ENCODE assay signal across 8 mouse cellular contexts in genomic region chr14:7997255-7997696, GRCm38 (mm10). TPM values are rescaled to one million over a fixed set of nuclear protein-coding genes. Genes with fewer than 3 reads are reported as not detected.
DNase-seq lines count a peak whose midpoint lies in the region; ATAC-seq and TF ChIP-seq lines count a peak whose summit lies in the region.

No protein-coding gene starts in this region.

- H3K4me3 ChIP-seq in bone marrow macrophage, adult 2 months (ENCODE audit: insufficient read depth, low read length) = peak overlapping the region; percentile 37; the same call in 1 of the 2 replicates
- H3K4me3 ChIP-seq in embryonic facial prominence, embryonic 15.5 days (replicated peaks) = peak overlapping the region; percentile 24
- H3K4me3 ChIP-seq in heart, embryonic 10.5 days = peak overlapping the region; percentile 45
- no peak overlapping the region; the same call in 1 of the 2 replicates for H3K4me3 ChIP-seq in kidney, embryonic 14.5 days (ENCODE audit: low read length)
- no peak overlapping the region for H3K4me3 ChIP-seq in limb, embryonic 14.5 days (replicated peaks; ENCODE audit: low read length)
- H3K4me3 ChIP-seq in midbrain, postnatal 0 days (ENCODE audit: low read depth, low read length) = no peak overlapping the region

- ATAC-seq in embryonic facial prominence, embryonic 15.5 days (ENCODE audit: insufficient number of reproducible peaks, low FRiP score, low TSS enrichment, low read depth) = no peak
- ATAC-seq in kidney, embryonic 14.5 days (ENCODE audit: low FRiP score, low TSS enrichment) = peak; percentile 22; the same call in 1 of the 2 replicates
- ATAC-seq in limb, embryonic 14.5 days (ENCODE audit: low FRiP score, low read depth) = peak; percentile 51; the same call in 1 of the 2 replicates
- peak; percentile 62 for ATAC-seq in midbrain, postnatal 0 days (ENCODE audit: low FRiP score)

- no peaks in the 10 kb centered on the region for H3K9me3 ChIP-seq in embryonic facial prominence, embryonic 15.5 days (replicated peaks)
- H3K9me3 ChIP-seq in heart, embryonic 10.5 days = no peaks in the 10 kb centered on the region
- H3K9me3 ChIP-seq in kidney, embryonic 14.5 days (ENCODE audit: control insufficient read depth, low read length) = no peaks in the 10 kb centered on the region
- H3K9me3 ChIP-seq in limb, embryonic 14.5 days (ENCODE audit: control insufficient read depth, low read length) = no peaks in the 10 kb centered on the region
- H3K9me3 ChIP-seq in midbrain, postnatal 0 days (ENCODE audit: low read length) = no peaks in the 10 kb centered on the region

- no peak for TF ChIP-seq POLR2A in bone marrow macrophage, adult 2 months (IDR thresholded peaks at IDR 0.05; ENCODE audit: borderline replicate concordance, low read depth, low read length)
- TF ChIP-seq POLR2A in limb, embryonic 14.5 days (IDR thresholded peaks at IDR 0.05; ENCODE audit: borderline replicate concordance, extremely low read depth, insufficient read depth, insufficient read length) = no peak

- H3K36me3 ChIP-seq in embryonic facial prominence, embryonic 15.5 days = no peaks in the 10 kb centered on the region
- no peaks in the 10 kb centered on the region for H3K36me3 ChIP-seq in heart, embryonic 10.5 days
- no peaks in the 10 kb centered on the region for H3K36me3 ChIP-seq in kidney, embryonic 14.5 days (ENCODE audit: control insufficient read depth, insufficient read depth, low read length)
- H3K36me3 ChIP-seq in limb, embryonic 14.5 days (ENCODE audit: control insufficient read depth, insufficient read depth, low read length) = no peaks in the 10 kb centered on the region
- H3K36me3 ChIP-seq in midbrain, postnatal 0 days (ENCODE audit: insufficient read depth, low read length) = no peaks in the 10 kb centered on the region

- TF ChIP-seq CTCF in bone marrow macrophage, adult 2 months (IDR thresholded peaks at IDR 0.05; ENCODE audit: low read depth, low read length) = peak; percentile 95
- peak; percentile 81 for TF ChIP-seq CTCF in midbrain, postnatal 0 days (IDR thresholded peaks at IDR 0.05)

- H3K4me2 ChIP-seq in embryonic facial prominence, embryonic 15.5 days (replicated peaks) = peak overlapping the region; percentile 45
- H3K4me2 ChIP-seq in kidney, embryonic 14.5 days (replicated peaks; ENCODE audit: low read depth, low read length) = peak overlapping the region; percentile 35
- H3K4me2 ChIP-seq in limb, embryonic 14.5 days (replicated peaks; ENCODE audit: low read depth, low read length, severe bottlenecking) = peak overlapping the region; percentile 16; the same call in 1 of the 2 replicates
- H3K4me2 ChIP-seq in midbrain, postnatal 0 days (ENCODE audit: low read depth, low read length, poor library complexity, severe bottlenecking) = peak overlapping the region; percentile 36

- H3K4me1 ChIP-seq in bone marrow macrophage, adult 2 months (ENCODE audit: control insufficient read depth, insufficient read depth, low read length) = peaks cover 5% of the 10 kb centered on the region; the same call in 1 of the 2 replicates
- 0 out of 2 replicates have a peak, but pooled peaks cover 7% of the 10 kb centered on the region for H3K4me1 ChIP-seq in embryonic facial prominence, embryonic 15.5 days
- H3K4me1 ChIP-seq in heart, embryonic 10.5 days = peaks cover 6% of the 10 kb centered on the region; the same call in 1 of the 2 replicates
- no peaks in the 10 kb centered on the region for H3K4me1 ChIP-seq in kidney, embryonic 14.5 days (ENCODE audit: control insufficient read depth, insufficient read depth, low read length)
- peaks cover 3% of the 10 kb centered on the region; the same call in 1 of the 2 replicates for H3K4me1 ChIP-seq in limb, embryonic 14.5 days (ENCODE audit: control insufficient read depth, insufficient read depth, low read length)
- no peaks in the 10 kb centered on the region for H3K4me1 ChIP-seq in midbrain, postnatal 0 days (ENCODE audit: insufficient read depth, low read length)

- WGBS in embryonic facial prominence, embryonic 15.5 days = 2% methylated on average over 15 of the region's 15 CpGs
- 2% methylated on average over 15 of the region's 15 CpGs for WGBS in heart, embryonic 10.5 days
- WGBS in kidney, embryonic 14.5 days = 3% methylated on average over 15 of the region's 15 CpGs
- 4% methylated on average over 15 of the region's 15 CpGs for WGBS in limb, embryonic 14.5 days
- WGBS in midbrain, postnatal 0 days = under 1% methylated on average over 15 of the region's 15 CpGs

- H3K9ac ChIP-seq in embryonic facial prominence, embryonic 15.5 days = no peak overlapping the region
- H3K9ac ChIP-seq in kidney, embryonic 14.5 days (ENCODE audit: low read depth, low read length) = no peak overlapping the region
- H3K9ac ChIP-seq in limb, embryonic 14.5 days (ENCODE audit: low read depth, low read length, severe bottlenecking) = no peak overlapping the region
- no peak overlapping the region for H3K9ac ChIP-seq in midbrain, postnatal 0 days (replicated peaks; ENCODE audit: low read length, poor library complexity, severe bottlenecking)

- H3K27me3 ChIP-seq in embryonic facial prominence, embryonic 15.5 days = peaks cover 19% of the 10 kb centered on the region; the same call in 1 of the 2 replicates
- H3K27me3 ChIP-seq in heart, embryonic 10.5 days (ENCODE audit: insufficient read depth, poor library complexity, severe bottlenecking) = peaks cover 46% of the 10 kb centered on the region
- peaks cover 2% of the 10 kb centered on the region for H3K27me3 ChIP-seq in kidney, embryonic 14.5 days (ENCODE audit: control insufficient read depth, insufficient read depth, low read length)
- peaks cover 29% of the 10 kb centered on the region for H3K27me3 ChIP-seq in limb, embryonic 14.5 days (ENCODE audit: control insufficient read depth, insufficient read depth, low read length)
- H3K27me3 ChIP-seq in midbrain, postnatal 0 days (ENCODE audit: insufficient read depth, low read length) = peaks cover 6% of the 10 kb centered on the region; the same call in 1 of the 2 replicates

- peak; percentile 96 for DNase-seq in B cell, adult 2 months
- peak; percentile 91 for DNase-seq in heart, embryonic 10.5 days (ENCODE audit: low spot score)
- DNase-seq in limb, embryonic 14.5 days (ENCODE audit: low spot score) = peak; percentile 71
- peak; percentile 92 for DNase-seq in midbrain, postnatal 0 days (ENCODE audit: low spot score)
- DNase-seq in spleen, postnatal 10 days (ENCODE audit: low spot score in 2 of 2) = peak; percentile 77 to 90

- H3K27ac ChIP-seq in bone marrow macrophage, adult 2 months (ENCODE audit: insufficient read depth, low read depth, low read length) = no peak overlapping the region
- no peak overlapping the region for H3K27ac ChIP-seq in embryonic facial prominence, embryonic 15.5 days (replicated peaks)
- peak overlapping the region; percentile 62 for H3K27ac ChIP-seq in heart, embryonic 10.5 days
- no peak overlapping the region for H3K27ac ChIP-seq in kidney, embryonic 14.5 days (ENCODE audit: low read depth, low read length)
- no peak overlapping the region for H3K27ac ChIP-seq in limb, embryonic 14.5 days (replicated peaks; ENCODE audit: low read depth, low read length)
- no peak overlapping the region for H3K27ac ChIP-seq in midbrain, postnatal 0 days (ENCODE audit: low read depth, low read length)

RNA-seq across cellular contexts. Expression of gene Dnase1l3, which starts 2.9 kb away (rescaled TPM):
- 0.17 TPM in 1 of 2 replicates, not detected in the other for polyA plus RNA-seq in bone marrow macrophage, adult 2 months (2012; ENCODE audit: insufficient read depth, insufficient read length, missing spikeins)
- polyA plus RNA-seq in embryonic facial prominence, embryonic 15.5 days (2015; fragmentation: Nextera tagmentation; extraction: Ambion mirVana) = 3.1 and 4.1 TPM in 2 replicates
- polyA plus RNA-seq in heart, embryonic 10.5 days (2016; fragmentation: Nextera tagmentation; extraction: Ambion mirVana) = not detected in 2 replicates
- polyA plus RNA-seq in kidney, embryonic 14.5 days (2014; fragmentation: Nextera tagmentation; extraction: Ambion mirVana) = 0.14 and 0.31 TPM in 2 replicates
- 0.11 and 0.13 TPM in 2 replicates for polyA plus RNA-seq in limb, embryonic 14.5 days (2012; rRNA removed)
- polyA plus RNA-seq in limb, embryonic 14.5 days (2014; fragmentation: Nextera tagmentation; extraction: Ambion mirVana) = 0.36 and 0.92 TPM in 2 replicates
- not detected in 2 replicates for total RNA-seq in midbrain, postnatal 0 days (2014; rRNA removed)
- 0.07 and 0.09 TPM in 2 replicates for polyA plus RNA-seq in midbrain, postnatal 0 days (2015; fragmentation: Nextera tagmentation; extraction: Ambion mirVana)

RNA-seq across cellular contexts. Expression of gene Abhd6, which starts 5.4 kb away (rescaled TPM):
- polyA plus RNA-seq in bone marrow macrophage, adult 2 months (2012; ENCODE audit: insufficient read depth, insufficient read length, missing spikeins) = 0.54 TPM in 1 of 2 replicates, not detected in the other
- polyA plus RNA-seq in embryonic facial prominence, embryonic 15.5 days (2015; fragmentation: Nextera tagmentation; extraction: Ambion mirVana) = 30.2 and 30.6 TPM in 2 replicates
- 9.2 and 16.0 TPM in 2 replicates for polyA plus RNA-seq in heart, embryonic 10.5 days (2016; fragmentation: Nextera tagmentation; extraction: Ambion mirVana)
- polyA plus RNA-seq in kidney, embryonic 14.5 days (2014; fragmentation: Nextera tagmentation; extraction: Ambion mirVana) = 25.4 and 25.7 TPM in 2 replicates
- 11.2 and 11.6 TPM in 2 replicates for polyA plus RNA-seq in limb, embryonic 14.5 days (2012; rRNA removed)
- polyA plus RNA-seq in limb, embryonic 14.5 days (2014; fragmentation: Nextera tagmentation; extraction: Ambion mirVana) = 19.6 and 21.8 TPM in 2 replicates
- total RNA-seq in midbrain, postnatal 0 days (2014; rRNA removed) = 14.7 and 17.6 TPM in 2 replicates
- polyA plus RNA-seq in midbrain, postnatal 0 days (2015; fragmentation: Nextera tagmentation; extraction: Ambion mirVana) = 34.7 and 35.7 TPM in 2 replicates

RNA-seq across cellular contexts. Expression of gene Gm45521, which starts 40.2 kb away (rescaled TPM):
- not detected in 2 replicates for polyA plus RNA-seq in bone marrow macrophage, adult 2 months (2012; ENCODE audit: insufficient read depth, insufficient read length, missing spikeins)
- polyA plus RNA-seq in embryonic facial prominence, embryonic 15.5 days (2015; fragmentation: Nextera tagmentation; extraction: Ambion mirVana) = not detected in 2 replicates
- 0.20 and 0.59 TPM in 2 replicates for polyA plus RNA-seq in heart, embryonic 10.5 days (2016; fragmentation: Nextera tagmentation; extraction: Ambion mirVana)
- polyA plus RNA-seq in kidney, embryonic 14.5 days (2014; fragmentation: Nextera tagmentation; extraction: Ambion mirVana) = not detected in 2 replicates
- not detected in 2 replicates for polyA plus RNA-seq in limb, embryonic 14.5 days (2012; rRNA removed)
- not detected in 2 replicates for polyA plus RNA-seq in limb, embryonic 14.5 days (2014; fragmentation: Nextera tagmentation; extraction: Ambion mirVana)
- not detected in 2 replicates for total RNA-seq in midbrain, postnatal 0 days (2014; rRNA removed)
- 0.41 and 0.53 TPM in 2 replicates for polyA plus RNA-seq in midbrain, postnatal 0 days (2015; fragmentation: Nextera tagmentation; extraction: Ambion mirVana)

Comparison
In these comparisons a context has a peak if more than half of its experiments do, and no peak if none do; other contexts are left out.
1. H3K4me3 ChIP-seq: peak in bone marrow macrophage, adult 2 months (single experiment), embryonic facial prominence, embryonic 15.5 days (single experiment) and heart, embryonic 10.5 days (single experiment); none in kidney, embryonic 14.5 days (single experiment), limb, embryonic 14.5 days (single experiment) and midbrain, postnatal 0 days (single experiment).
2. Peak in every context shown above with its lines, with median percentiles within 50 percentile points of each other: DNase-seq and H3K4me2 ChIP-seq.